Mouse (Mus musculus) E14TG2a.4 (cell line): ENCODE data around the gene Myof.

Experiments used
- CTCF ChIP-seq: conservative IDR thresholded peaks from 2 replicates; pipeline ENCODE4 v1.5.1; 2014; ENCODE audit warnings: low read length
- NANOG ChIP-seq: IDR thresholded peaks from 2 replicates; pipeline ENCODE4 v1.6.1; 2014; ENCODE audit warnings: borderline replicate concordance, low read length, mixed read lengths
- POU5F1 ChIP-seq: IDR thresholded peaks from 2 replicates; pipeline ENCODE4 v1.6.1; 2014; ENCODE audit warnings: low read length, borderline replicate concordance

- TF ChIP-seq CTCF: no peak
- no peak for TF ChIP-seq NANOG
- TF ChIP-seq POU5F1: no peak
Measured at GRCm38 (mm10) chr19:38091512-38091985, 48.2 kb upstream of the Myof start.
